Mouse (Mus musculus): Measurements from ENCODE around the gene Trim2.

Gene Trim2

DNA sequence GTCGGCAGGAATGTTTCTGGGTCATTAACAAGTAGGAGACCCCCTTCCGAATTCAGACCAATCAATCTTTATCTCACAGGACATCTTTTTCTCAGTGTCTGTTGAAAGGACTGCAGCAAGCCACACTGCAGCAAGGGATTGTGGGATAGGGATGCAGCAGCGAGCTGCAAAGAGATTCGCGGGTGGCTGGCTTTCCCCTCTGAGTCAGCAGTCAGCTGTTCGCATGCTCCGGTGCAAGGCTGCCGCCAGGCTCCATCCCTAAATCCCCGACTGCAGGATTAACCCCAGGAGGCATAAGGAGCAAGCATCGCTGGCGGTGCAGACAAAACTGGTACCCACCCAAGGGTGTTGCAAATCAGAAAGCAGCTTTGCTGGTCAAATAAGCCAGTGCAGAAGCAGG is 85.9 kb downstream of the Trim2 start:
- under 1% methylated on average over 11 of the region's 11 CpGs for WGBS

DNA sequence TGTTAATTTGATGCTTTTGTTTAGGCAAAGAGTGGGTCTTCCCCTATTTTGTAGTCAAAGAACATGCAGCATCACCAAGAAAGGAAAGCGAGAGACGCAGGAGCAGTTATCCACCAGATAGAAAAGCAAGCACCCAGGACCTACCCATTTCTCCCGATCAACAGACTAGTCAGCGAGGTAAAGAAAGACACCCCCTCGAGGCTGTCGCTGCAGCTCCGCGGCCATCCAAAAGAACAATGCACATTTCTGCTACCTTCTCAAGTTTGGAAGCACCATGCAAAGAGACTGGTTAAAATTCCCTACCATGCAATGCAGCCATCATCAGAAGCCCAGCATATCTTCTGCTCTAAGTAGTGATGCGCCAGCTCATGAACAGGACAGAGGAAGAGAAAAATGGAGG is 86.4 kb downstream of the Trim2 start:
- 2% methylated on average over 9 of the region's 9 CpGs for WGBS

DNA sequence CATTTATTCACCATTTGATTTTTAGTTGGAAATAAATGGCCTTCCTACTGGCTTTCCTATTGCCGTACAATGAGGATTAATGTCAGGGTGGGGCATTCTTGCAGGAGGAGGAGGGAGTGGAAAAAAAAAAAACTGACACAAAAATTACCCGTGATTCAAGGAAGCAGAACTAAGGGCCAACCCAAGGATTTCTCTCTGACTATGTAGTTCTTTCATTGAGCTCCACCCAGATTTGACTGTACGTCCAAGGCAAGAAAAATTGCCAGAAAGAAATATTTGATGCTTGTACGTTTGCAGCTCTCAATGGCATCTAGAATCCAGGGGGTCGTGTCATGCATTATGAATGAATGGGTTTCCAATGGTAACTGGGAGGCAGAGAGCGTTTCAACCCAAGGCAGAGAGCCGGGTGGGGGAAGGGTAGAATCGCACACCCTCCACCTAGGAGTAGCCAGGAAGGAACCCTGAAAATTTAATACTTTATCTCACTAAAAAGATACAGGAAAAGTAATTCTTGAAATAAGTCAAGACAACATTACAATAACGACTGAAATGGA is 86.9 kb downstream of the Trim2 start:
- 7% methylated on average over 9 of the region's 9 CpGs for WGBS

DNA sequence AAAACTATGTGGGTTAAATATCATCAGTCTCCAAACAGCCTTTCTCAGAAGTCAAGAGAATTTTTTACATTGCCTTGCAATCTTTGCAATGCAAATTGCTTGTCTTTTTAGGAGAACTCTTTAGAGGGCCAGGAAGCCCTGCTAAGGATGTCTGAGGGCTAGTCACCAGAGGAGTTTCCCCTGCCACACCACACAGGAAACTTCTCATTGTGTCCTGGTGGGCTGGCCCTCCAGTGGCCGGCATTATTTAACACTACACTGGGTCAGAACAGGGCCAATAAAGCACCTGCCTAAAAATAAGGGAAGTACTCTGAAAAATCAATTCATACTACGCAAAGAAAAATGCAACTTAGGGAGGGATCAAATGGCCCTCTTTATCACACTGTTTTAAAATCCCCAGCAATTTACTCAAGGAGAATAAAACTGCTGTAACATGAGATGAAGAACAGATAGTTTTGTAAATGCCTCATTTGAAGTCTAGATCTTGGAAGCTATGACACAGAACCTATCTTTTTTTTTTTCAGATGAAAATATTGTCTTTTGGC is 87.4 kb downstream of the Trim2 start:
- 18% methylated on average over 2 of the region's 2 CpGs for WGBS

DNA sequence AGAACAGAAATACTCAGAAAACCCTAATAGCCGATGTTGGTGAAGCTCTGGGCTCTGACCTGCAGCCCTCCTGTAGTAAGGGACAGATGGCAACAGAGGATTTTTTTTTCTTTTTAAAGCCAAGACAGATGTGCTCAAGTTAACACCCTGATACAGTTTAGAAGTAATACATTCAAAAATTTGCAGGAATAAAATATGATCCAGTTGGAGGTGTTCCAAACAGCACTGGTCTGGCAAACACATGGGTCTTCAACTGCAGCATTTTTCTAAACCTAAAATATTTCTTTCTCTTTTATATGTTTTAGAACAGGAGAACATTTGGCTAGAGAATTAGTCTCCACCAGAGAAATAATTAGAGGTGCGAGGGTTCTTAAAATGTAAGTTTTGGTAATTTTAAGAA is 88.2 kb downstream of the Trim2 start:
- whole genome bisulfite sequencing, result 45% methylated on average over 2 of the region's 2 CpGs

DNA sequence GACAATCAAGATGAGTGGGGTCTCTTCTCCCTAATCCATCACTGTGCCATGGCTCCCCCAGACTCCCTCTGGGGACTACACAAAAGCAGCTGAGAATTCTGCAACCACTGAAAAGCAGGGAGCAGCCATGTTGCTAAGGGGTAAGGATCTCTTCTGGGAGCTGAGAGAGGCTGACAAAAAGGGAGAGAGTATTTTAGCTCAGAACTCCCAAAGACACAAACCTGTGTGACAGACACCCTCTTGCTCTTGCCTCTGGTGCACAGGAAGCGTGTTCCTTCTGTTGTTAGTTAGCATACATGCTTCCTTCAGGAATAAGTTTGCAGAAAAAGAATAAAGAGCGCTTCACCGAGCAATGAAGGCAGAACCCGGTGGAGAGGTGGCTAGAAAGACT is 88.7 kb downstream of the Trim2 start:
- 21% methylated on average over 4 of the region's 4 CpGs for WGBS

DNA sequence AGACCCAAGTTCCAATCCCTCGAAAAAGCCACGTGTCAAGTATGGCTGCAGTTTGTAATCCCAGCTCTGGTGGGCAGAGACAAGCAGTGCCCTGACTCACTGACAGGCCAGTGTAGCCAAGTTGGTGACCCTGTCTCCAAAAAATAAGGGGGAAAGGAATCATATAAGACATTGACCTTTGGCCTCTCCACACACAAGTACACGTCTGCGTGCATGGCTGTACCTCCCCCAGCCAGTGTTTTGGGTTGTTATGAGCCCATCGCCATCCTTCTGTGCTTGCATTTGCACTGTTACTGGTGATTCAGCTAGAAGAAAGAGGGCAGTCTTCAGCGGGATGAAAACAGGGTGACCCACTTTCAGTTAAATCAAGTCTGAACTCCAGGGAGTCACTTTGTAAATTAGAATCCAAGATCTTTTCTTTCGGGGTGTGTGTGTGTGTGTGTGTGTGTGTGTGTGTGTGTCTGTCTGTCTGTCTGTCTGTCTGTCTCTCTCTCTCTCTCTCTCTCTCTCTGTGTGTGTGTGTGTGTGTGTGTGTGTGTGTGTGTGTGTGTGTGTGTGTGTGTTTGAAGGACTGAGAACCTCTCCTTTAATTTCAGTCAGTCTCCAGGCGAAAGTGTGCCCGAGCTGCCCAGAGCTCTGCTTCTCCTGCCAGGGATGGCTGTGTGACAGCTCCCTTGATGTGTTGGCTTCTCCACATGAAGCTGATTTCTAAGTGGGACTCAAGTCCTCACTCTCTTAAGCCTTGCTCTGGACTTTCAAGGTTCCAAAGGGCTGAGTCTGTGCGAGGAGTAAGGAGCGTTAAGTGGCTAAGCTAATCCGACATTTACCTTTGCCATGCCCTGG is 89.3 kb downstream of the Trim2 start:
- WGBS, result 30% methylated on average over 12 of the region's 12 CpGs

DNA sequence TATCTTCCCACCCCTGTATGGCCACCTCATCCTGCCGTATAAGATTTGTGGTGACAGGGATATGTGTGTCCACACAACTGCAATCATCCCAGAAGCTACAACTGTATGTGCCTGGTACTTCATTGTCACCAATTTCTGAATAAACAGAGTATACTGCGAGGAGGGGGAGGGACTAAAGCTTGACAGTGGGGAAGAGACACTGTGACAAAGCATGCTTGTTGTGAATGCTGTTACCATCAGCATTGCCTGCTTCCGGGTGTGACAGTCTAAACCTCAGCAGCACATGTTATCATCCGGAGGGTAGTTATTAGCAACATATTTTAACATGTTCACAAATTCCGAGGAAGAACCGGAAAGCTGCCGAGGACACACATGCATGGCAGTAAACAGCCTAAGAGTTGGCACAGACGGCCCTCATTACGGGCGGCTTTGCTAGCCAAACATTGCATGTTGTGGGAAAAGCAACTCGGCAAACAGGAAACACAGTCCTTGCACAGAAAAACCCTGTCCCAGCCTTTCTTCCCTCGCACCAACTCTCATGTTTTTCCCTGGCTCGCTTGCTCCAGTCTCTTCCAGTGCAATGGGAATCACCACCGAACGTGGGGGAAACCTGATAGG is 90.8 kb downstream of the Trim2 start:
- 19% methylated on average over 15 of the region's 15 CpGs for WGBS

DNA sequence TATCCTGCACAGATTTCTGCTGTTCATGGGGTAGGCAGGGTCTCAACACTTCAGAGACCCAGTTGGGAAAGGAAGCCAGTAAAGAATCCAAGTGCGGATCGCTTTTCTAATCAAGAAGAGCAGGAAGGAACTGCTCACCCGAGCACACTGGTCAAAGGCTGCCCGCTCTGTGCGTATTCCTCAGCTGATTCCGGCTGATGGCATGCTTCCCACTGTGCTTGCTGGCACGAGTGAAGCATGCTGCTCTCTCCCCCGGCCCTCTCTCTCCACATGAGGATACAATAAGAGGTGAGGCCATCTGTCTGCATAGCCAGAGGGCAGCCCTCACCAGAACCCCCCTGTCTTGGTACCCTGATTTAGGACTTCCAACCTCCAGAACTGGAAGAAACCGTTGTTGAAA is 91.4 kb downstream of the Trim2 start:
- WGBS, result 19% methylated on average over 9 of the region's 9 CpGs

DNA sequence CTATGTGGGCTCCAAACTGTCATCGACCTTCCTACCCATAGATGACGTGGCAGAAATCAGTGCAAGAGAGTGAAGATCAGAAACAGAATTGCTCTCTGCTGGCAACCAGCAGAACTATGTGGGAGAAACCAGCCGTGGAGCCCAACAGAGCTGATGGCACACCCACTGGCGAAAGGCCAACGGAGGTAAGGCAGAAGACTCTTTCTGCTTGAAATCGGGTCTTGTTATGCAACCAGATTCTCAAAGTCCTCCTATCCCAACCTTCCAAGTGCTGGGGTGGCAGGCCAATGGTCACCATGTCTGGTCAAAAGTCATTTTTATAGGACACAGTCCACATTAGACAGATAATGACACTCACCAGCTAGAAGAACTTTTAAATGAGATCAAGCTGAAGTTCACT is 92.2 kb downstream of the Trim2 start:
- 42% methylated on average over 6 of the region's 6 CpGs for WGBS

DNA sequence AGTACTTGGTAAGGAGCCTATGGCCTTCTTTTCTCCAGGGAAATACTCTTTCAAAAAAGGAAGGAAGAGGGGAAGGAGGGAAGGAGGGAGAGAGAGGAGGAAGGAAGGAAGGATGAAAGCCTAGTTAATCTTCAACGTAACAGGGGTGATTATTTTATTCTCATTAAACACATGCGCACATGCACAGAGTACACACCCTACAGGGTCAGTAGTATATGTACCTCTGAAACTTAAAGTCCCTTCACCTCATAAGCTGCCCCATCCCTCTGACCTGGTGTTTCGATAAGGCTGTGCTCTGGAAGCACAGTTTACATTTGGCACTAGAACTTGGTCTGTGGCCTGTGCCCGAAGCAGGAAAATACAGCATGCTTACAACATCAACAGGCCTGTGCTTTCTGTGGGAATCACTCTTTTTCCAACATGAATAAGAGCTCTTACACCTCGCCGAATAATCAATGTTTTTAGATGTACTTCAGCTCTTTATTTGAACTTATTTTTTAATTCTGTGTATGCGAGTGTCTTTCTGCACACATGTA is 95.3 kb downstream of the Trim2 start:
- WGBS, result 72% methylated on average over 7 of the region's 7 CpGs

DNA sequence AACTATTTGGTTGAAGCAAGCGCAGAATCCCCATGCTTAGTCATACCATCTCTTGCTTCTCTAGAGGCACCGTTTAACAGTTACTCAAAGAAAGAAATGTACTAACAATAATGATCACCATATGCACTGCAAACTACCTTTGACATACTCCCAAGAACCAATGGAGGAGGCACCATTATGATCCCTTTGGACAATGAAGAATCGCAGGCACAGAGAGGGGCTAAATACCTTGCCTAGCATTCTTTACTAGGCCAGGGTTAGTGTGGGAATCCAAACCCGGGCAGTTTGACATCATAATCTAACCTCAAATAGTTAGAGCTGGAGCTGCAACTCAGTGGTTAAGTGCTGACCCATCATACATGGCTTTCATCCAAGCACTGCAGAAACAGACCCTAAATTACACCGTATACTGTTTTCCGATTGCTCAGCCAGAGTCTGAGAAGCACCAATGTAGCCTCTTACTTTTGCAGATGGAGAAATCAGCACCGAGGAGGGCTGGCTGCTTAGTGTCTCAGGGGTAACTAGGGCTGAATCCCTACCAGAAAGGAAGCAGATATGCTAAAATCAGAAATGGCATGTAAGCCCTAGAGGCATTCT is 97.7 kb downstream of the Trim2 start:
- WGBS, result 67% methylated on average over 7 of the region's 7 CpGs

DNA sequence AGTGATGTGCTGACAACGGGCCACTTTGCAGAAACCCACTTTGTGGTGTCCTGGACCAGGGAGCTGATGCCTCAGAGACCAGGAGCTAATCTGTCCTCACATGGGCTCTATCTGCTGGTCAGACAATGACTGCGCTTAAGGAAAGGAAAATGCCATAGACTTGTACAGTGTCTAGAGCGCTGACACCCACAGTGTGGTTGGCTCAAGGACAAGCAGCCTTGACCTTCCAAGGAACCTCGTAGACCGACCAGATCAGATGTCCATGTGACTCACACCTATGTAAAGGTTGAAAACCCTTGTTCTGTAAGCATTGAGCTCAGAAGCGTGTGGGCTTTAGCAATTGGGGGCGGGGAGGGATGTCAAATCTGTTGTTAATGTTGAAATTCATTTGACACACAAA is 98.2 kb downstream of the Trim2 start:
- WGBS, result 91% methylated on average over 7 of the region's 7 CpGs

DNA sequence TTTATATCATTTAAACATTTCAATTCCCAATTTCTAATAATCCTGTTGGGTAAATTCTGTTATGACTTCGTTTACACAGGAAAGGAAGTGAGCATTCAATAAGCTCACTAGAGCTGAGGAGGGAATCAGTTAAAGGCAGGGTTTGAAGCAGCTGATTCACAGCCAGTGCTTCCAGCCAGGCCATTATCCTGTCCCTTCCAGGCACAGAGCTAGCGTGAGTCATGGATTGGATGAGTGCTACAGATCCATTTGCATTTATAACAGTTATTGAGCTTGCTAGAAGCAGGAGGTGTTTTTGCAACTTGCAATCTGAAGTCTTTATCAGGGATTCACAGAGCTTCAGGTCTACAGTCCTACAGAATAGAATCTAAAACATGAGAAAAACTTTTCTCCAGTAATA is 99.3 kb downstream of the Trim2 start:
- 16% methylated on average over 2 of the region's 2 CpGs for WGBS

DNA sequence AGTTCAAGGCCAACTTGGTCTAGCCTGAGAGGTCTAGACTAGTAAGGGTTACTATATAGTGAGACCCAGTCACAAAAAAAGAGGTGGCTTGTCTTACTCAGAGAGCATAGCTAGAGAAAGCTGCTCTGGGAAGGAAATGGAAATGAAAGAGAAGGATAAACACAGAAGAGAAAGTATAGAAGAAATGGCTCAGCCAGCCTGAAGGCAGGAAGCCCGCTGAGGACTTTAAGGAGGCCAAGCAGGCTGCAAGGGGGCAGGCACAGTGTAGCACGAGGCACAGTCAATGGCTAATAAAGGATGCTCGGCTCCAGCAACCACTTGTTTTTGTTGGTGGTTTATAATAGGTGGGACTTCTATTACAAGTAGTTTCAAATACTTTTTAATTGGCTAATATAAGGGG is 100.6 kb downstream of the Trim2 start:
- WGBS, result 54% methylated on average over 3 of the region's 3 CpGs

DNA sequence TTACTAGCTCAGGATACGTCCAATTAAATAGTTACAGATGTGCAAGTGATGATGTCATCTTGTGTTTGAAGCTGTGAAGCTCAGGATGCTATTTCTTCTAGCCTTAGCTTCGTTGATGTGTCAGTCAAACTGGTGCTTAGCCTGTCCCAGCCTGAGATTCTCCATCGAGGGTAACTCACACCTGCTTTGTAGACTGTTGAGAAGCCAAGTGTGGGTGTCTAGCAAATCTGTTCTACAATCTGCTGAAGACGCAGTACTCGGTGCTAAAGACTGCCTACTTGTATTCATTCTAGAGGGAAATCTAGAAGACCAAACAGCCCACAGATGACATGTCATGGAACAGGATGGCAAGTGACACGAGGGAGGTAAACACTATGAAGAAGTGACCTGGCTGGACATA is 101.0 kb downstream of the Trim2 start:
- 42% methylated on average over 6 of the region's 6 CpGs for WGBS

DNA sequence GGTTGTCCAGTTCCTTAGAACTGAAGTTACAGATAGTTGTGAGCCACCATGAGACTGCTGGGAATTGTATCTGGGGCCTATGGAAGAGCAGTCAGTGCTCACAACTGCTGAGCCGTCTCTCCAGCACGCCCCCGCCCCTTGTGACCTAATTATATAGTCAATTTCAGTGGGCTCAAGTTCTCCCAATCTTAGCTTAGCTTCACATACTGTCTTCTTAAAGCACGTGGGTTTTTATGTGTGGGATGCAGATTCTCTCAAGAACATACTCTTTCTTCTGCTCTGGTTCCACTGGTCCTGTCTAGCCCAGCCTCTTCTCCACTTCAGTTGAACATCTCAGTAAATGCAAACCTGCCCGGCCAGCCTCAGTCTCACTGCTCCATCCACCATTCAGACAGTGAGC is 102.0 kb downstream of the Trim2 start:
- 67% methylated on average over 5 of the region's 5 CpGs for WGBS

DNA sequence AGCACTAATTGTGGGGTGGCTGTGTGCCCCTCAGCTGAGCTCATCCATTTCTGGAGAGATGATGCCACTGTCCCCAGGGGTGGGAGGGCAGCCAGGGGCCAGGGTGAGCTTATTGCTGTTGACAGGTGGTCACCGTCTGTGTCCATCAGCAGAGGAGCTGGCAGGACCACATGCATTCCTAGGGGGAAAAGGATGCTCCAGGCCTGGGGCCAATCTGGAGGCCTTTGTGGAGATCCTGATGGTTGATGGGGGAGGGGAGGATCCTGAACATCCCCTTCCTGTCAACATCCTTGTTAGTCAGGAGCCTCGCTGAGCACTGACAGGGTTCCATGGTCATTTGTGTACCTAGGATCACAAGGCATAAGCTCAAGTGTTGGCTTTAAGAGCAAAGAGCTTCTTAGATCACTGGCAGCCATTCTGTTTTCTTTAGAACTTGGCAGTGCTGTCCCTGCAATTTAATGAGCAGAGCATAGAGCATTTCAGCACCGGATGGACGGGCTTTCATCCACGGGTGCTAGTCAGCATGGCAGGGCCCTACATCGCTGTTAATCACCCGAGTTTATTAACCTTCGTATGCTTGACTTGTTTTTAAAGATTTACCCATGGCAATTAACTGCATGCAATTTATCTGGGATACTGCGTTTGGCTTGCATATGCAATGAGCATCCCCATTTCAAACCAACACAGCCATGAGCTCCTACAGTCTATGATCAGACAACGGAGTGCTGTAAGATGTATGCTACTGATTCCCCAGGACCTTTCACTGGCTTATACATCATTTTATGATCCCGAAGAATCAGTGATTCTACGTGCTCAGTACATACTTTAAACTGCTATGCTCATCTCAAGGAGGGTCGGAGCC is 105.9 kb downstream of the Trim2 start:
- WGBS, result 43% methylated on average over 13 of the region's 13 CpGs

DNA sequence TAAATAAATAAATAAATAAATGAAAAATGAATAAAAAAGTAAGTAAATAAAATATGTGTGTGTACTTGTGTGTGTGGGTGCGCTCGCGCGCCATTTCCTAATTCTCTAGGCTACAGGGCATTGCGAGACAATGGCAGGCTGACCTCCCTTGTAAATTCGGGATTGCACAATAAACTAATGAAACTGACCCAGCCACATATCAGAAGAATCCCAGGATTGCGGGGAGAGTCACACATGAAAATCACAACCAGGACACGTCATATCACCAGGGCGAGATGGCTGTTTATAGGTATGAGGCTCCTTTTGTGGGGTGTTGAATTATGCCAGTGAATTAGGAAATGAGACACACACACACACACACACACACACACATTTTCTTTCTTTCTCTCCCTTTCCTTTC is 107.2 kb downstream of the Trim2 start:
- WGBS, result 96% methylated on average over 9 of the region's 9 CpGs

DNA sequence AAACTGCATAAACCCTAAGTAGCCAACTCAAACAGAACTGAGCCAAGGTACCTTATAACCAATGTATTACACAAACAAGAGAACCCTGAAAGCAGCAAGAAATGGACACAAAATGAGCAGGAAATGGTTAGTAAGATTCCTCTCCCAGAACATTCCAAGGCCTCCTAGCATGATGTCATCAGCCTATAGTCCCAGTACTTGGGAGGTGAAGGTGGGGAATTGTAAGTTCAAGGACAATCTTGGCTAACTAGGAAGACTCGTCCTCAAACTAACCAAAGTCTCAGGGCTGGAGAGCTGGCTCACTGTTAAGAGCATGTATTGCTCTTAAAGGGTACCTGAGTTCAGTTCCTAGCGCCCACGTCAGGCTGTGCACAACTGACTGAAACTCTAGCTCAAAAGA is 108.4 kb downstream of the Trim2 start:
- WGBS, result 90% methylated on average over 3 of the region's 3 CpGs

DNA sequence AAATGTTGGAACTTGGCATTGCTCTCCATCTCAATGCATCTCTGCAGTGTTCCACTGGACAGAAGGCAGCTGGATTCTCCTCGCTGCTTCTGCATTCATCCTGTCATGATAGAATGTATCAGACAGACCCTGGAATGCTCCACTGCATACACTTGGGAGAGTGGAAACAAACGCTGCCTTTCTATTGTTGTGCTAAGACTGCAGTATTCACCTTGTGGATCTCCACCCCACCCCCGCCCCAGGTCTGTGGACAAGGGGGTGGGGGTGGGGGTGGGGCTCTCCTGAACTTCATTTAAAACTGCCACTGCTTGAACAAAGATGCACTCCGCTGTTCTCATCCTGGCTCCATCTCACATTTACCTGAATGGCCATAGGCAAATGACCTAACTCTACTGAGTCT is 112.8 kb downstream of the Trim2 start:
- WGBS, result 72% methylated on average over 4 of the region's 4 CpGs
